Mouse (Mus musculus) v-Abl transformed pro-B cells (cell line): ENCODE data around the gene Inpp5k.

Experiments used
- in situ Hi-C, 2 experiments: fragments of 400-800 bp; cut with MboI; formaldehyde crosslinking; loops; one replicate each; pipeline ENCODE4 v1.15.1; 2025; ENCODE audit not compliant: unreplicated experiment in 2 of 2

Gene Inpp5k

DNA sequence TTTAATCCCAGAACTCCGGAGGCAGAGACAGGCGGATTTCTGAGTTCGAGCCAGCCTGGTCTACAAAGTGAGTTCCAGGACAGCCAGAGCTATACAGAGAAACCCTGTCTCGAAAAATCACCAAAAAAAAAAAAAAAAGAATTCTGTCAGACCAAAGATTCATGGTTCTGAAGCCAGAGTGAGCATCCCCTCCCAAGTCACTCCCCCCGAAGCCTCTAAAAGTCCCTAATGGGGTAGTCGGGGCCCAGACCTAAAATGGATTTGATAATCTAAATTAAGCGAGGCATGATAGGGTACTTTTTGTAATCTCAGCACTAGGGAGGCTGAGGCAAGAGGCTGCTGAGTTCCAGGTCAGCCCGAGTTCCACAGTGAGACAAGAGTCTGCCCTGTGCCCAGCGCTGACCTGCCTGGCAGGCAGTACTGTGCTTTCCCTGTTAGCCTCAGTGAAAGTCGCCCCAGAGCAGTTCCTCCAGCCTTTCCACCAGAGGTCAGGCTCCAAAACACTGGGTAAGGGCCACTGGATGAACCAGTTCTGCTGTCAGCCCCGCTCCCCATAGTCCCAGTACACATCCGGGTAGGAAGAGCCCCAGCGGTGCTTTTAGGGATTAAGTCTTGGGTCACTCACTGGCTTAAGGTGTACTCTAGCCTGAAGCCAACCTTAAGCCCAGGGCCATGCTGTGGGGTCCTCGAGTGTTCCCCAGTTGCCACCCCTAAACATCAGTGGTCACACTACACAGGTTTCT, 22.3 kb downstream of the Inpp5k start:
- in situ Hi-C loops, result loop anchor here in 1 of 2 experiments (10.0 kb wide), 1 partner anchor 118 kb away; the partner anchor contains the start of gene Slc43a2

DNA sequence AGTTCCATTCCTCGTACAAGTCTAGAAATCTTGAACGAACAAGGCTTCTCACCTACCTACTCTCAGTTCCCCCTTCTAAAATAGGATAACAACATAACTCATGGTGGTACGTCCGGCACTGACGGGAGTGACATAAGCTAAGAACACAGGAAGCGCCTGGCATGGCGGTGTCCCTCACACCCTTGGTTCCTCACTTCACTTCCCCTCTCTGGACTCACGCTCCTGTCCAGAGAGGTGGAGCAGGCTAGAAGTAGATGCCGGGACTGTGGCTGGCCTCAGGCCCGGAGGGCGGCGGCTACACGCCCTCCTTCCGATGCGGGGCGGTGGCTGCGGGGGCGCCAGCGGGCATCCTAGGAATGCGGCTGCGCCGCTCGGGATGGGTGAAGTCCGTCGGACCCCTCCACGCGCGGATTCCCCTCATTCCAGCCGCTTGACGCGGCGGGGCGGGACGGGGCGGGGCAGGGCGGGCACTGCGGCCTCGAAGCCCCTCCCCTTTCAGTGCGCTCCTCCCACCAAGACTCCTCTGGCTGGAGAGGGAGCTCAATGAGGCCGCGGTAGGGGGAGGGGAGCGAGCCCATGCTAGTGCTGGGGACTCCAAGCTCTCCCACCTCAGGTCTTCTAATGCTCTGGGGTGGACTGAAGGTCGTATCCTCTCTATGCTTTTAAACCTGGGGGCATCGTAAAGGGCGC, 23.1 kb downstream of the Inpp5k start:
- in situ Hi-C loops, result loop anchor here in 1 of 2 experiments (10.0 kb wide), 1 partner anchor 119 kb away; the partner anchor contains the start of gene Slc43a2

- in situ Hi-C loops, result loop anchor here in 1 of 2 experiments (10.0 kb wide), 1 partner anchor 120 kb away; the partner anchor contains the start of gene Slc43a2
Observed at GRCm38 (mm10) chr11:75654471-75655390, 23.9 kb downstream of the Inpp5k start.

GRCm38 (mm10) chr11:75655621-75656545, 25.1 kb downstream of the Inpp5k start:
- in situ Hi-C loops, result loop anchor here in 1 of 2 experiments (10.0 kb wide), 1 partner anchor 121 kb away; the partner anchor contains the start of gene Slc43a2

GRCm38 (mm10) chr11:75656621-75657590, 26.1 kb downstream of the Inpp5k start:
- in situ Hi-C loops, result loop anchor here in 1 of 2 experiments (10.0 kb wide), 1 partner anchor 122 kb away; the partner anchor contains the start of gene Slc43a2

DNA sequence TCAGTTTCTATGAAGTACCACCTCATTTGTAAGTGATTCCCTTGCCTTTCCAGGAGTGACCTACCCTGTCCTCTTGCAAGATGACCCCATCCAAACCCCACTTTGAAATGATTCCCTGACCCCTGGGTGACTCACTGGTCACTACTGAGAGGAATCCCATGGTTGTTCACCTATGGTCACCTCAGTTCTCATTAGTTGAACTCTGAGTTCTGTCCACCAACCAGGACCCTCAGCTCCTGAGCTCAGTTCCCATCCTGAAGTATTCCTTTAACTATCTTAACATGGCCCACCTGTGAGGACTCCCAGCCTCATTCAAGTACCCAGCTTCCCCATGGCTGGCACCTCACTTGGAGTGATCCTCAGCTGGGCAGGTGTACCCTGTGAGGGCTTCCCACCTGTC, 27.1 kb downstream of the Inpp5k start:
- in situ Hi-C loops, result loop anchor here in 1 of 2 experiments (10.0 kb wide), 1 partner anchor 123 kb away; the partner anchor contains the start of gene Slc43a2

DNA sequence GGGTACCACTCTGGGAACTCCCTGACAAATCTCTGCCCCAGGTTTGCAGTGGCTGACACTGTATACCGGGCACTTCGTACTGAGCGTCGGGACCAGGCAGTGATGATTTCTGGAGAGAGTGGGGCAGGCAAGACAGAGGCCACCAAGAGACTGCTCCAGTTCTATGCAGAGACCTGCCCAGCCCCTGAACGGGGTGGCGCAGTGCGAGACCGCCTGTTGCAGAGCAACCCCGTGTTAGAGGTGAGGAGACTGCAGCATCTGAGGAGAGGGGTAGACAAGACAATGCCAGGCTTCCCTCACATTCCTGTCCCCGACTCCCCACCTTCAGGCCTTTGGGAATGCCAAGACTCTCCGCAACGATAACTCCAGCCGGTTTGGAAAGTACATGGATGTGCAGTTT, 27.5 kb downstream of the Inpp5k start:
- in situ Hi-C loops, result loop anchor here in 1 of 2 experiments (10.0 kb wide), 1 partner anchor 124 kb away; the partner anchor contains the start of gene Slc43a2

DNA sequence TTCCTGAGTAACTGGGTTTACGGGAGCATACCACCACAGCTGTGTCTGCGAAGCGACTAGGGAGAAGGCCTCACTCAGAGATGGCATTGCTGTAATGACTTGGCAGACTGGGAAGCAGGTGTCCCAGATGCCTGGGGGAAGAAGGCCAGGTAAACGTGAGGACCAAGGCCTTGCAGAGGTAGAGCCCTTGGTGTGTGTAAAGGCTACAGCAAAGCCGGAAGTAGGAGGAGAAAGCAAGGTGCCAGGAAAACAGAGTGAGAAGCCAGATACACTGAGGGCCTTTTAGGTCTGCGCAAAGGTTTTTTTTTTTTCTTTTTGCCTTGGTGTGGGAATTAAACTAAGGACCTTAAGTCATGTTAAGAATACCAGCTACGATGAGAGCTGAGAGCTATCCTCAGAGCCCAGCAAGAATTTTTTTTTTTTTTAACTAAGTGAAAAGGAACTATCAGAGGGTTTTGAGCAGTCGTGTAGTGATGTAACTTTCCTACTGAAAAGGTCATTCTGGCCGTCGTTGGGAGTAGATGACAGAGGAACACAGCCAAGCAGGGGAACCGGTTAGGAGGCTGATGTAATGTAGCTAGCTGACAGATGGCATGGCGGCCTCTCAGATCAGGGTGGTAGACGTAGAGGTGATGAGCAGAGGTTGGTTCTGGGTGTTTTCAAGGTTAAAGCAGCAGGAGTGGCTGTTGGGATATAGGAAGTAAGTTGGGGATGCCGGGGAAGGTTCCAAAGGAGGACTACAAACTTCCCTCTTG, 28.4 kb downstream of the Inpp5k start:
- in situ Hi-C loops, result loop anchor here in 1 of 2 experiments (10.0 kb wide), 1 partner anchor 124 kb away; the partner anchor contains the start of gene Slc43a2

DNA sequence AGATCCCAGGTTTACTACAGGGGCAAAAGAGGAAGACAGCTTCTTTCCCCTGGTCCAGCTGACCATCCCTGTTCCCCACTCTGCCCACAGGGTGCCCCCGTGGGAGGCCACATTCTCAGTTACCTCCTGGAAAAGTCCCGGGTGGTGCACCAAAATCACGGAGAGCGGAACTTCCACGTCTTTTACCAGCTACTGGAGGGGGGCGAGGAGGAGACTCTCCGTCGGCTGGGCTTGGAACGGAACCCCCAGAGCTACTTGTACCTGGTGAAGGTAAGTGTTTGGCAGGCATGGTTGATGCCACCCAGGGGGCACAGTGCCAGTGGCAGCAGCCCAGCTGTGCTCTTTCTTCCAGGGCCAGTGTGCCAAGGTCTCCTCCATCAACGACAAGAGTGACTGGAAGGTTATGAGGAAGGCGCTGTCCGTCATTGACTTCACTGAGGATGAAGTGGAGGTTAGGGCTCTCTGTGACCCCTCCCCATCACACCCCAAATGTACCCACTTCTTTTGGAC, 29.3 kb downstream of the Inpp5k start:
- in situ Hi-C loops, result no loop called here

- in situ Hi-C loops, result no loop called here
Observed at GRCm38 (mm10) chr11:75660941-75661800, 30.4 kb downstream of the Inpp5k start.

- in situ Hi-C loops, result no loop called here
Observed at GRCm38 (mm10) chr11:75662131-75662530, 31.3 kb downstream of the Inpp5k start.

- in situ Hi-C loops, result loop anchor here in 1 of 2 experiments (5.0 kb wide), 1 partner anchor 34 kb away; the partner anchor contains the start of gene Inpp5k
Observed at GRCm38 (mm10) chr11:75666296-75666695, 35.5 kb downstream of the Inpp5k start.

DNA sequence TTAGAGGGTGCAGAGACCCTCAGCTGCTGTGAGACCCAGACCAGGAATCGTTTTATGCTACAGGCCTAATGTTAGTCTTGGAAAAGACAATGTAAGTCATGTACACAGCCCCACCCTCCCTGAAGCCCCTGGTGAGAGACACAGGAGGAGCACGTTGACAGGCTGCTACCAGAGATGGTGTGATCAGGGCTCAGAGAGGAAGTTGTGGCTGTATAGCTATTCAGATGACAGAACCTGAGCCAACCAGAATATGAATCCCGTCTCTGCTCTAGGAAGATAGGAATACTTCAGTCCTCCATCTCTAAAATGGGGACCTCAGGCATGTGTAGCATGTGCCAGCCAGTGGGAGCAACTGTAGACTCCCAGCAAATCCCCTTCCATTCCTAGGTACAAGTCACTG, 37.8 kb downstream of the Inpp5k start:
- in situ Hi-C loops, result loop anchor here in 1 of 2 experiments (5.0 kb wide), 1 partner anchor 36 kb away; the partner anchor contains the start of gene Inpp5k

DNA sequence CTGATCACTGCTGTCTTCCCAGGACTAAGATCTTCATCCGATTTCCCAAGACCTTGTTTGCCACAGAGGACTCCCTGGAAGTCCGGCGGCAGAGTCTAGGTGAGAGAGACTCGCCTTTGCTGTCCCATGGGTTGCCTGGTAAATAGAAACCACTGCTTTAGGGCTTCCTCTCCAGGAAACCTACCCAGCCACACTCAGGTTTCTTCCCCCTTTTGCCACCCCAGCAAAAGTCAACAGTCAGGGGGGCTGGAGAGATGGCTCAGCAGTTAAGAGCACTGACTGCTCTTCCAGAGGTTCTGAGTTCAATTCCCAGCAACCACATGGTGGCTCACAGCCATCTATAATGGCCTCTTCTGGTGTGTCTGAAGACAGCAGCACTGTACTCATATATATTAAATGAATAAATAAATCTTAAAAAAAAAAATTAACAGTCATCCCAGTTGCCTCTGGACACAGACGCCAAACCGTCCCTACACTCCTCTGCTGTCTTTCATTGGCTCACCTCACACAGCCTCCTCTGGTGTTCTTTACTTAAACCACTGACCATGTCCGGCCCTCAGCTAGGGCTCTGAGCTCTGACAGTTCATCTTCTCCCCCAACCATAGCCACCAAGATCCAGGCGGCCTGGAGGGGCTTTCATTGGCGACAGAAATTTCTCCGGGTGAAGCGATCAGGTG, 38.5 kb downstream of the Inpp5k start:
- in situ Hi-C loops, result loop anchor here in 1 of 2 experiments (5.0 kb wide), 1 partner anchor 37 kb away; the partner anchor contains the start of gene Inpp5k

- in situ Hi-C loops, result loop anchor here in 1 of 2 experiments (5.0 kb wide), 1 partner anchor 38 kb away; the partner anchor contains the start of gene Inpp5k
Observed at GRCm38 (mm10) chr11:75669853-75670200, 39.0 kb downstream of the Inpp5k start.
